Mouse (Mus musculus) stomach, postnatal 0 days (tissue): Measurements from ENCODE around the gene Spin1. TPM values are rescaled to one million over a fixed set of nuclear protein-coding genes. Genes with fewer than 3 reads are reported as not detected.

Source experiments
- ATAC-seq: fragments of 200-750 bp; cut with Nextera tagmentation; 2 replicates; pipeline ENCODE4 v1.8.0; 2017; ENCODE audit not compliant: low FRiP score, low TSS enrichment
- DNase-seq: peaks from one replicate; pipeline ENCODE4 v3.0.0-alpha.2; 2016; ENCODE audit warnings: low spot score
- H3K27ac ChIP-seq: fragments of 300-500 bp; sonication (generic); replicated peaks from 2 replicates; pipeline ENCODE4 v1.5.1; 2014; ENCODE audit warnings: mild to moderate bottlenecking, control low read depth
- H3K27me3 ChIP-seq: fragments of 300-500 bp; sonication (generic); 2 replicates; pipeline ENCODE4 v1.6.1; 2014; ENCODE audit warnings: low read length; ENCODE audit not compliant: control insufficient read depth, insufficient read depth
- H3K36me3 ChIP-seq: fragments of 300-500 bp; sonication (generic); 2 replicates; pipeline ENCODE4 v1.6.1; 2014; ENCODE audit warnings: low read length, mixed read lengths; ENCODE audit not compliant: control insufficient read depth, insufficient read depth
- H3K4me1 ChIP-seq: fragments of 300-500 bp; sonication (generic); replicated peaks from 2 replicates; pipeline ENCODE4 v1.6.1; 2014; ENCODE audit warnings: antibody characterized with exemption; ENCODE audit not compliant: control insufficient read depth, insufficient read depth
- H3K4me2 ChIP-seq: fragments of 300-500 bp; sonication (generic); replicated peaks from 2 replicates; pipeline ENCODE4 v1.6.1; 2014; ENCODE audit warnings: low read depth, mild to moderate bottlenecking, control low read depth, moderate library complexity
- H3K4me3 ChIP-seq: fragments of 300-500 bp; sonication (generic); 2 replicates; pipeline ENCODE4 v1.5.1; 2014; ENCODE audit warnings: low read depth, low read length, control low read depth
- H3K9ac ChIP-seq: fragments of 300-500 bp; sonication (generic); 2 replicates; pipeline ENCODE4 v1.6.1; 2014; ENCODE audit warnings: mild to moderate bottlenecking, low read length, control low read depth, mixed read lengths
- H3K9me3 ChIP-seq: fragments of 300-500 bp; sonication (generic); 2 replicates; pipeline ENCODE4 v1.6.1; 2016; ENCODE audit warnings: low read length; ENCODE audit not compliant: control insufficient read depth
- CTCF ChIP-seq: IDR thresholded peaks from 2 replicates; pipeline ENCODE4 v1.5.1; 2016; ENCODE audit warnings: antibody characterized with exemption, low read depth, mild to moderate bottlenecking, moderate library complexity
- EP300 ChIP-seq: optimal IDR thresholded peaks from 2 replicates; pipeline ENCODE3; 2016; ENCODE audit warnings: antibody characterized with exemption
- WGBS: fragments of 180-500 bp; shearing (Covaris S2); extraction: QIAGEN DNeasy Blood & Tissue Kit; methylation state at CpG from one replicate; pipeline ENCODE4 v1.1.7; 2014; 5-methylcytosine and 5-hydroxymethylcytosine counted together
- polyA plus RNA-seq: library from polyadenylated mRNA; unstranded; fragments of >200 nt; fragmentation: Nextera tagmentation; extraction: Ambion mirVana; gene quantifications from 2 replicates; pipeline ENCODE4 v1.2.1, GENCODE M21; 2015

Spin1 gene
- polyA plus RNA-seq, 1 experiment from 2014 or later: 27.9 TPM

GRCm38 (mm10) chr13:51080801-51081200 lies 19.9 kb upstream of the Spin1 start:
- Histone ChIP-seq H3K4me2 (no peak overlapping the region), H3K27me3 (no peaks in the 10 kb centered on the region), H3K4me3 (no peak overlapping the region), H3K36me3 (no peaks in the 10 kb centered on the region), H3K9ac (no peak overlapping the region), H3K4me1 (no peaks in the 10 kb centered on the region), H3K27ac (no peak overlapping the region), H3K9me3 (no peaks in the 10 kb centered on the region)
- WGBS: 68% methylated on average over 2 of the region's 2 CpGs
- ATAC-seq (no peak), DNase-seq (no peak)
- no peak for TF ChIP-seq EP300
- no peak for TF ChIP-seq CTCF

DNA sequence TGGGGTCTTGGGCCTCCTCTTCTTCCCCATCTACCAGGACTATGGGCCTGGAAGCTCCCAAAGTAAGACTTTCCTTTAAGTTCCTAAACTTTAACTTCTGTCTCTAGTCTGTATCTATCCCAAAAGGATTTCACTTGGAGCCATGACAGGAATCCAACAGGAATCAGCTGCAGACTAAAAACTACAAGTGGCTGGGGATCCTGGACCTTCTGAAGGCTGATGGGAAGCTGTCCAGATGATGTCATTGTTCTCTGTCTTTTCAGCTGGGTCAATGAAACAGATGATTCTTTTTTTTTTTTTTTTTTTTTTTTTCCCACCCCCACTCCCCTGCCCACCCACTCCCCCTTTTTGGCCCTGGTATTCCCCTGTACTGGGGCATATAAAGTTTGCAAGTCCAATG lies 16.4 kb upstream of the Spin1 start:
- H3K36me3 ChIP-seq: no peaks in the 10 kb centered on the region
- no peak overlapping the region for H3K9ac ChIP-seq
- H3K9me3 ChIP-seq: no peaks in the 10 kb centered on the region
- H3K27me3 ChIP-seq: no peaks in the 10 kb centered on the region
- no peaks in the 10 kb centered on the region for H3K4me1 ChIP-seq
- DNase-seq: no peak
- H3K4me2 ChIP-seq: no peak overlapping the region
- TF ChIP-seq EP300 (no peak), CTCF (no peak)
- H3K27ac ChIP-seq: no peak overlapping the region
- no peak overlapping the region for H3K4me3 ChIP-seq
- ATAC-seq: no peak

- no peaks in the 10 kb centered on the region for H3K36me3 ChIP-seq
- ATAC-seq: no peak
These were observed 14.7 kb upstream of the Spin1 start for GRCm38 (mm10) chr13:51085941-51086340.

DNA sequence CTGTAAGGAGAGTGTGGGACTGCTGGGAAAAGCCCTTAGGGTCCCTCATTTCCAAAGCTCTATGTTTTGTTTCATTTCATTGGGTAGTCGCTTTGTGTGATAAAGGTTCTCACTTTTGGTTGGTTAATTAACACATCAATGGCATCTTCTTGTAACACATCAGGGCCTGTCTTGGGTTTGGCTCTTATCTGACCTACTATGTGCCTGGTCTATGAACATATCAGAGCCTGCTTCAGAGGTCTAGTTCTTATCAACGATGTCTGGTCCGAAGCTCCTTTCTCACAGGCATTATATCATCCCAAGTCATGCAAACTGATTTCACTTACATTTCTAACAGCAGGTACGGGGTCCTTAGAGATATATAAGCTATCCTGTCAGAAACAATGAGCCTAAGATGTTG lies 13.4 kb upstream of the Spin1 start:
- no peaks in the 10 kb centered on the region for H3K36me3 ChIP-seq
- no peak overlapping the region for H3K4me3 ChIP-seq
- H3K9me3 ChIP-seq: no peaks in the 10 kb centered on the region
- TF ChIP-seq EP300 (no peak), CTCF (no peak)
- no peaks in the 10 kb centered on the region for H3K27me3 ChIP-seq
- no peak overlapping the region for H3K4me2 ChIP-seq
- 87% methylated on average over 4 of the region's 4 CpGs for WGBS
- DNase-seq (no peak), ATAC-seq (no peak)
- H3K4me1 ChIP-seq: no peaks in the 10 kb centered on the region
- H3K9ac ChIP-seq: no peak overlapping the region
- no peak overlapping the region for H3K27ac ChIP-seq

More at GRCm38 (mm10) chr13:51085941-51086340, 14.7 kb upstream of the Spin1 start:
- TF ChIP-seq EP300: no peak
- no peak for TF ChIP-seq CTCF
- Histone ChIP-seq H3K4me3 (no peak overlapping the region), H3K27ac (no peak overlapping the region), H3K9me3 (no peaks in the 10 kb centered on the region), H3K27me3 (no peaks in the 10 kb centered on the region), H3K4me1 (no peaks in the 10 kb centered on the region), H3K4me2 (no peak overlapping the region), H3K9ac (no peak overlapping the region)
- DNase-seq: no peak
- WGBS: 93% methylated on average over 11 of the region's 11 CpGs

DNA sequence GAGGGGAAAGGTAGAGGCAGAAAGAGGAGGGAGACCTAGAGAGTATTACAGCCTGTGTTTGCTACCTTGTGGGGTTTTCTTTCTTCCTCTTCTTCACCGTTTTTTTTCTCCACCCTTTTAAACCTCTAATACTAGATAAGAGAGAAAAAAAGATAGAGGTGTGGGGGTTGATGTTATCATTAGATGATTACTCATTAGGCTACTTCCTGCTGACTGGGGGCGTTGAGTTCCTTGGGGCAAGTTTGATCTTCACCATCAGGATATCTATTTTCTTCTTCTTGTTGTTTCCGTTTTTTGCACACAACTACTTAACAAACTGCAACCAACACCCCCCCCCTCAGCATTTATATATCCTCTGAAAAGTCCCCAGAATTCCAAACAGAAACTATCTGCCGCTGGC lies 12.5 kb upstream of the Spin1 start:
- H3K4me3 ChIP-seq: no peak overlapping the region
- TF ChIP-seq CTCF: no peak
- TF ChIP-seq EP300: no peak
- H3K4me2 ChIP-seq: no peak overlapping the region
- H3K4me1 ChIP-seq: no peaks in the 10 kb centered on the region
- 72% methylated on average over 4 of the region's 4 CpGs for WGBS
- no peaks in the 10 kb centered on the region for H3K27me3 ChIP-seq
- H3K36me3 ChIP-seq: no peaks in the 10 kb centered on the region
- DNase-seq (no peak), ATAC-seq (no peak)
- no peak overlapping the region for H3K9ac ChIP-seq
- H3K9me3 ChIP-seq: no peaks in the 10 kb centered on the region
- no peak overlapping the region for H3K27ac ChIP-seq

- TF ChIP-seq CTCF (no peak), EP300 (no peak)
- Histone ChIP-seq H3K9me3 (no peaks in the 10 kb centered on the region), H3K27ac (no peak overlapping the region), H3K9ac (no peak overlapping the region), H3K27me3 (no peaks in the 10 kb centered on the region), H3K36me3 (no peaks in the 10 kb centered on the region), H3K4me3 (no peak overlapping the region), H3K4me2 (no peak overlapping the region), H3K4me1 (no peaks in the 10 kb centered on the region)
- DNase-seq (no peak), ATAC-seq (no peak)
- WGBS: 68% methylated on average over 4 of the region's 4 CpGs
These were observed 11.6 kb upstream of the Spin1 start for GRCm38 (mm10) chr13:51089058-51089457.
